Mouse (Mus musculus) neural tube, embryonic 13.5 days (tissue): ENCODE measurements around the gene Minos1. TPM values are rescaled to one million over a fixed set of nuclear protein-coding genes. Genes with fewer than 3 reads are reported as not detected.

Experiments used
- ATAC-seq: fragments of 200-750 bp; cut with Nextera tagmentation; 2 replicates; pipeline ENCODE4 v1.8.0; 2017; ENCODE audit warnings: low read depth, mild to moderate bottlenecking, moderate TSS enrichment, moderate library complexity
- H3K27ac ChIP-seq: fragments of 300-500 bp; sonication (generic); replicated peaks from 2 replicates; pipeline ENCODE4 v1.5.1; 2015; ENCODE audit warnings: moderate library complexity, mild to moderate bottlenecking, inconsistent platforms
- H3K27me3 ChIP-seq: fragments of 300-500 bp; sonication (generic); 2 replicates; pipeline ENCODE4 v1.6.1; 2015; ENCODE audit warnings: mild to moderate bottlenecking, inconsistent platforms
- H3K36me3 ChIP-seq: fragments of 300-500 bp; sonication (generic); 2 replicates; pipeline ENCODE4 v1.6.1; 2015; ENCODE audit warnings: mild to moderate bottlenecking, inconsistent platforms
- H3K4me1 ChIP-seq: fragments of 300-500 bp; sonication (generic); replicated peaks from 2 replicates; pipeline ENCODE4 v1.6.1; 2015; ENCODE audit warnings: inconsistent platforms
- H3K4me2 ChIP-seq: fragments of 300-500 bp; sonication (generic); 2 replicates; pipeline ENCODE4 v1.6.1; 2015; ENCODE audit warnings: inconsistent platforms, mild to moderate bottlenecking, moderate library complexity
- H3K4me3 ChIP-seq: fragments of 300-500 bp; sonication (generic); 2 replicates; pipeline ENCODE4 v1.5.1; 2015; ENCODE audit warnings: mild to moderate bottlenecking, inconsistent platforms
- H3K9ac ChIP-seq: fragments of 300-500 bp; sonication (generic); 2 replicates; pipeline ENCODE4 v1.6.1; 2015; ENCODE audit warnings: moderate library complexity, mild to moderate bottlenecking, inconsistent platforms
- H3K9me3 ChIP-seq: fragments of 300-500 bp; sonication (generic); 2 replicates; pipeline ENCODE4 v1.6.1; 2016; ENCODE audit warnings: inconsistent platforms
- WGBS: fragments of 180-500 bp; shearing (Covaris S2); methylation state at CpG from one replicate; pipeline ENCODE4 v1.1.7; 2015; 5-methylcytosine and 5-hydroxymethylcytosine counted together
- polyA plus RNA-seq: library from polyadenylated mRNA; unstranded; fragments of >200 nt; fragmentation: Nextera tagmentation; extraction: Ambion mirVana; gene quantifications from 2 replicates; pipeline ENCODE4 v1.2.1, GENCODE M21; 2015

The Minos1 gene
- polyA plus RNA-seq, 1 experiment from 2014 or later, result 499 TPM

- Histone ChIP-seq H3K4me1 (no peaks in the 10 kb centered on the region), H3K36me3 (no peaks in the 10 kb centered on the region), H3K9ac (no peak overlapping the region), H3K4me2 (no peak overlapping the region), H3K27ac (no peak overlapping the region), H3K27me3 (no peaks in the 10 kb centered on the region), H3K4me3 (no peak overlapping the region), H3K9me3 (no peaks in the 10 kb centered on the region)
- WGBS, result 78% methylated on average over 8 of the region's 8 CpGs
- no peak for ATAC-seq
Observed at GRCm38 (mm10) chr4:139165259-139165658, 34.3 kb upstream of the Minos1 start.

GRCm38 (mm10) chr4:139164082-139164481 is 33.2 kb upstream of the Minos1 start:
- WGBS, result 85% methylated on average over 6 of the region's 6 CpGs
- H3K27me3 ChIP-seq, result no peaks in the 10 kb centered on the region
- H3K36me3 ChIP-seq, result no peaks in the 10 kb centered on the region
- H3K4me1 ChIP-seq, result no peaks in the 10 kb centered on the region
- H3K9ac ChIP-seq, result no peak overlapping the region
- H3K4me2 ChIP-seq, result no peak overlapping the region
- H3K9me3 ChIP-seq, result no peaks in the 10 kb centered on the region
- ATAC-seq, result no peak
- H3K4me3 ChIP-seq, result no peak overlapping the region
- H3K27ac ChIP-seq, result no peak overlapping the region

- H3K4me1 ChIP-seq, result no peaks in the 10 kb centered on the region
- no peaks in the 10 kb centered on the region for H3K27me3 ChIP-seq
- no peak overlapping the region for H3K4me2 ChIP-seq
- 85% methylated on average over 2 of the region's 2 CpGs for WGBS
- no peak for ATAC-seq
- no peaks in the 10 kb centered on the region for H3K9me3 ChIP-seq
- H3K4me3 ChIP-seq, result no peak overlapping the region
- no peak overlapping the region for H3K9ac ChIP-seq
- H3K36me3 ChIP-seq, result no peaks in the 10 kb centered on the region
- H3K27ac ChIP-seq, result no peak overlapping the region
Observed at GRCm38 (mm10) chr4:139161076-139161475, 30.2 kb upstream of the Minos1 start.

GRCm38 (mm10) chr4:139158350-139158749 is 27.4 kb upstream of the Minos1 start:
- WGBS, result 88% methylated on average over 14 of the region's 14 CpGs
- no peak overlapping the region for H3K4me2 ChIP-seq
- no peaks in the 10 kb centered on the region for H3K36me3 ChIP-seq
- H3K27ac ChIP-seq, result no peak overlapping the region
- H3K4me1 ChIP-seq, result no peaks in the 10 kb centered on the region
- no peak overlapping the region for H3K4me3 ChIP-seq
- ATAC-seq, result no peak
- H3K27me3 ChIP-seq, result no peaks in the 10 kb centered on the region
- H3K9me3 ChIP-seq, result no peaks in the 10 kb centered on the region
- no peak overlapping the region for H3K9ac ChIP-seq

DNA sequence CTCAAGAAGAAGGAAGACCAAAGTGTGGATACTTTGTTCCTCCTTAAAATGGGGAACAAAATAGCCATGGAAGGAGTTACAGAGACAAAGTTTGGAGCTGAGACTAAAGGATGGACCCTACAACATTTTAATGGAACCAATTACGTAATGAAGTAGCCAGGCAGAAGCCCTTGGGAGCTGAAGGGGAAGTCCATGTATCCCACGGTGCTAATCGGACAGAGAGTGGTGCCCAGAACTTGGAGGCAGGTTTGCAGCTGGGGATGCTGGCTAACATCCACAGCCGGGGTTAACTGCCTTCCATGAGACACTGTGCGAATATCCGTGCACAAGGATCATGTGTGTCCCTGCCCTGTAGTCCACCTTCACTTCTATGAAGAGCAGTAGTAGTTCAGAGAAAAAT is 25.6 kb upstream of the Minos1 start:
- no peaks in the 10 kb centered on the region for H3K27me3 ChIP-seq
- WGBS, result 87% methylated on average over 6 of the region's 6 CpGs
- H3K4me3 ChIP-seq, result no peak overlapping the region
- no peak overlapping the region for H3K4me2 ChIP-seq
- H3K4me1 ChIP-seq, result no peaks in the 10 kb centered on the region
- ATAC-seq, result no peak
- no peaks in the 10 kb centered on the region for H3K9me3 ChIP-seq
- no peaks in the 10 kb centered on the region for H3K36me3 ChIP-seq
- H3K9ac ChIP-seq, result no peak overlapping the region
- no peak overlapping the region for H3K27ac ChIP-seq

DNA sequence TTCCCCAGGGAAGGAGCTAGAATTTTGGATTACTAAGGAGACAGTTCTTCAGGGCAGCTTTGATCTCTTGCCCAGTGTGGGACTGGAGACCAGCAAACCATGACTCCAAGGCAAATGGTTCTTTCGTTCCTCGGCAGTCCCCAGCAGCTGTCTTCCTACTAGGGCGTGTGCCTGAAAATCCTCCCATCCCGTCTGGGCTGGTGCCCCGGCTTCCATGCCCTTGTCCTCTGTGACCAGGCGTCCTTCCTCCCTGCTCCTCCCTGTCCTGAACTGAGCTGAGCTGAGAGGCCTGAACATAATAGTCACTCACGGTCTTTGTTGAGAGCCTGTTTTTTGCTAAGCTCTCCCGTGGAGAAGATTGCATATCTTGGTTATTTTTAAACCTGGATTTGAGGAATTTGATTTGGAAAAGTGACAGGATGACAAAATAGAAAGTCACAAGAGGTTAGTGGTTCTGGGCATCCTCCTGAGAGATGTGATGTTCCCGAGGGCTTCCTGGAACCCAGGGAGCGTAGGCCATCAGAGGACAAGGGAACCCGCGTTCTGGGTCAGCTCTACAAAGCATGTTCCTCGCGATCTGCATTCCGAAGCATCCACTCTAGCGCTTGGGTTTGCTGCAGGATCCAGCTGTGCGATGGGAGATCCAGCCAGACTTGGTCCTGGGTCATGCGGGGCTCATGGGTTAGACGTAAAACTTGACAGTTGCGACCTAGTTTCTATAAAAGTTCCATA is 23.8 kb upstream of the Minos1 start:
- no peak for ATAC-seq
- no peak overlapping the region for H3K9ac ChIP-seq
- no peaks in the 10 kb centered on the region for H3K36me3 ChIP-seq
- WGBS, result 77% methylated on average over 20 of the region's 20 CpGs
- no peaks in the 10 kb centered on the region for H3K4me1 ChIP-seq
- no peaks in the 10 kb centered on the region for H3K9me3 ChIP-seq
- no peaks in the 10 kb centered on the region for H3K27me3 ChIP-seq
- no peak overlapping the region for H3K4me3 ChIP-seq
- no peak overlapping the region for H3K27ac ChIP-seq
- H3K4me2 ChIP-seq, result no peak overlapping the region

GRCm38 (mm10) chr4:139151370-139151769 is 20.5 kb upstream of the Minos1 start:
- ATAC-seq, result no peak
- 67% methylated on average over 6 of the region's 6 CpGs for WGBS
- no peak overlapping the region for H3K27ac ChIP-seq

GRCm38 (mm10) chr4:139146760-139147159 is 15.8 kb upstream of the Minos1 start:
- Histone ChIP-seq H3K4me2 (no peak overlapping the region), H3K9me3 (peaks cover 19% of the 10 kb centered on the region), H3K36me3 (no peaks in the 10 kb centered on the region), H3K9ac (no peak overlapping the region), H3K4me1 (no peaks in the 10 kb centered on the region), H3K4me3 (no peak overlapping the region), H3K27ac (no peak overlapping the region), H3K27me3 (no peaks in the 10 kb centered on the region)
- WGBS, result 86% methylated on average over 5 of the region's 5 CpGs
- ATAC-seq, result no peak

More at GRCm38 (mm10) chr4:139151370-139151769, 20.5 kb upstream of the Minos1 start:
- Histone ChIP-seq H3K4me1 (no peaks in the 10 kb centered on the region), H3K4me3 (no peak overlapping the region), H3K9me3 (peaks cover 19% of the 10 kb centered on the region), H3K27me3 (no peaks in the 10 kb centered on the region), H3K36me3 (no peaks in the 10 kb centered on the region), H3K4me2 (no peak overlapping the region), H3K9ac (no peak overlapping the region)

DNA sequence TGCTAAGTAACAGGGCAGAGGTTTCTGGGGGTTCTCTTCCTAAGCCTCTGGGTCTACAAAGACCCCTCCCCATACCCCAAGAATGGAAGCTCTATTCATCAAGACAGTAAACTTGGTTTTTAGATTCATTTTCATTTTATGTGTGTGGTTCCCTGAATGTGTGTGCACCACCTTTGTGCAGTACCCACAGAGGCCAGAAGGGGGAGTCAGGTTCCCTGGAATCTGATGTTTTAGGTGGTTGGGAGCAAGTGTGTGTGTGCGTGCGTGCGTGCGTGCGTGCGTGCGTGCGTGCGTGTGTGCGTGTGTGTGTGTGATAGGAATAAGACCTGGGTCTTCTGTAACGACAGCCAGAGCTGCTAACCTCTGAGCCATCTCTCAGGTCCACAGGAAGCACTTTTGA is 14.2 kb upstream of the Minos1 start:
- Histone ChIP-seq H3K27me3 (no peaks in the 10 kb centered on the region), H3K4me2 (no peak overlapping the region), H3K4me3 (no peak overlapping the region), H3K36me3 (no peaks in the 10 kb centered on the region), H3K9ac (no peak overlapping the region), H3K4me1 (no peaks in the 10 kb centered on the region), H3K27ac (no peak overlapping the region), H3K9me3 (peaks cover 19% of the 10 kb centered on the region)
- ATAC-seq, result no peak
- WGBS, result 87% methylated on average over 11 of the region's 11 CpGs

DNA sequence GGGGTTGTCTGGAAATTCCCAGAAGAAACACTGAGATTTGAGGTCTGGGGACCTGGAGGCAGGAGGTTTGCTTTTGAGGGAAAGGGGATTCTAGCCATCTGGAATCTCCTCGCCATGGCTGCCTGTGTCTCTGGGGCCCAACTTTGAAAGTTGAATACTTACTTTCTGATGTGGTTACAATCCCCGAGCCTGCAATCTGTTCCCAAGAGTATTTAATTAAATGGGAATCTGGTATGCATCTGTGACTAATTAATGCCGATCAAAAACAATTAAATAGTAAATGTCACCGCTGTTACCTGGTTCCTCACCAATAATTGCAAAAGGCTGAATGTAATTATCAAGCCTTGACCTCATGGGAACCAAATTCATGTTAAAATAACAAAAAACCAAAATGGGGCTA is 13.7 kb upstream of the Minos1 start:
- no peak overlapping the region for H3K27ac ChIP-seq
- no peaks in the 10 kb centered on the region for H3K36me3 ChIP-seq
- H3K9ac ChIP-seq, result no peak overlapping the region
- peaks cover 19% of the 10 kb centered on the region for H3K9me3 ChIP-seq
- H3K4me2 ChIP-seq, result no peak overlapping the region
- H3K27me3 ChIP-seq, result no peaks in the 10 kb centered on the region
- ATAC-seq, result no peak
- H3K4me3 ChIP-seq, result no peak overlapping the region
- 58% methylated on average over 4 of the region's 4 CpGs for WGBS
- no peaks in the 10 kb centered on the region for H3K4me1 ChIP-seq

GRCm38 (mm10) chr4:139142985-139143384 is 12.1 kb upstream of the Minos1 start:
- H3K4me2 ChIP-seq, result no peak overlapping the region
- H3K4me3 ChIP-seq, result no peak overlapping the region
- 65% methylated on average over 9 of the region's 9 CpGs for WGBS
- H3K4me1 ChIP-seq, result no peaks in the 10 kb centered on the region
- H3K27ac ChIP-seq, result no peak overlapping the region
- no peak overlapping the region for H3K9ac ChIP-seq
- no peaks in the 10 kb centered on the region for H3K36me3 ChIP-seq
- H3K27me3 ChIP-seq, result no peaks in the 10 kb centered on the region
- no peak for ATAC-seq
- peaks cover 9% of the 10 kb centered on the region for H3K9me3 ChIP-seq

GRCm38 (mm10) chr4:139141785-139142184 is 10.9 kb upstream of the Minos1 start:
- Histone ChIP-seq H3K4me1 (no peaks in the 10 kb centered on the region), H3K4me3 (no peak overlapping the region), H3K9me3 (no peaks in the 10 kb centered on the region), H3K4me2 (no peak overlapping the region), H3K27ac (no peak overlapping the region), H3K9ac (no peak overlapping the region), H3K27me3 (no peaks in the 10 kb centered on the region), H3K36me3 (no peaks in the 10 kb centered on the region)
- 72% methylated on average over 6 of the region's 6 CpGs for WGBS
- ATAC-seq, result no peak

DNA sequence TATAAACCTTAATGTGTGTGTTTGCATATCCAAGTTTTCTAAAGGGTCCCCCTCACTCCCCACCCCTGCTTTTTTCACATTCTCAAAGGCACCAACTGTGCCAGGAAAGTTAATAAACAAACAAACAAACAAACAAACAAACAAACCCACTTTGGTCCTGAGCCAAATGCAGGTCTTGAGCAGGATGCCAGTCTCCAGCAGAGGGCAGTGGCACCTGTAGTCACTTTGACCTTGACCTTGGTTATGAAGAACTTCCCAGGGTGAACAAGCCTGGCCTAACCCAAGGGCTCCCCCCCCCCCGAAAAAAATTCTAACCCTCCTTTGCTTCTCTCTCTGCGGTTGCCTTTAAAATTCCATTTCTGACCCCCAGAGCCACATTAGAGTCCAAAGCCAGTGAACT is 9.4 kb upstream of the Minos1 start:
- no peaks in the 10 kb centered on the region for H3K4me1 ChIP-seq
- ATAC-seq, result no peak
- no peak overlapping the region for H3K4me3 ChIP-seq
- no peaks in the 10 kb centered on the region for H3K27me3 ChIP-seq
- WGBS, result 81% methylated on average over 2 of the region's 2 CpGs
- H3K27ac ChIP-seq, result no peak overlapping the region
- no peak overlapping the region for H3K9ac ChIP-seq
- no peak overlapping the region for H3K4me2 ChIP-seq
- H3K36me3 ChIP-seq, result no peaks in the 10 kb centered on the region
- H3K9me3 ChIP-seq, result no peaks in the 10 kb centered on the region
